Mouse (Mus musculus): ENCODE measurements around the gene Fam111a.
"Not testable (repeated sequence)": the region's sequence is repeated elsewhere in the genome, so short reads cannot be mapped to it uniquely, and the experiment has no call there.

Fam111a gene

DNA sequence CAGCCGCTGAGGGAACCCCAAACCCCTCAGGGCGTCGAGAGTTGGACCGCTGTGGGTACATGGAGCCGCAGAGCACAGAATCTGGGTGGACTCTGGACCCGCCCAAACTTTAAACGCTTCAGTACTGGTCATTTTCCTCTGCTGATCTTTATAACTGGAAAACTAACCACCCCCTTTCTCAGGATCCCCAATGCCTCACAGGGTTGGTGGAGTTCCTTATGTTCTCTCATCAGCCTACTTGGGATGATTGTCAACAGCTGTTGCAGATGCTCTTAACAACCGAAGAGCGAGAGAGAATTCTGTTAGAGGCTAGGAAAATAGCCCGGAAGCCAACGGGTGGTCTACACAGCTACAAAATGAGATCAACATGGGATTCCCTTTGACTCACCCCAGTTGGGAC lies at the start of gene Fam111a:
TSS of gene Fam111a (plus strand) at position 301 of the 400 bp plus-strand sequence.
- DNase-seq = not testable (repeated sequence)

DNA sequence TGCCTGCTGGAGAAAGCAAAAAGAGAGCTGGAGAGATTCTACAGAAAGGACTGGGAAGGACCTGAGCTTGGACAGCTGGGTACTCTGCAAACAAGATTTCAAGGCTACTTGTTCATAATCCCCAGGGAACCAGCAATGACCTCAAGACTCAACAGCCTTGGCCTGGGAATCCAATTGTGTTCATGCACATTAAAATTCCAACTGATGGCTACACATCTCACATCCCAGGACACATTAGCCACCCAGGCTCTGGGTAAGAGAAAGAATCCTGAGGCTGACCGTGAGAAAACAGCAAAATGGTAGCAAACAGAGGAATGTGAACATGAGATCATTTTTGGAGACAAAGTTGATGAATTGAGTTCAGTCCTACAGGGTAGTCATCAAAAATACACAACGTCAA lies 49.3 kb upstream of the Fam111a start:
- no peak for DNase-seq

DNA sequence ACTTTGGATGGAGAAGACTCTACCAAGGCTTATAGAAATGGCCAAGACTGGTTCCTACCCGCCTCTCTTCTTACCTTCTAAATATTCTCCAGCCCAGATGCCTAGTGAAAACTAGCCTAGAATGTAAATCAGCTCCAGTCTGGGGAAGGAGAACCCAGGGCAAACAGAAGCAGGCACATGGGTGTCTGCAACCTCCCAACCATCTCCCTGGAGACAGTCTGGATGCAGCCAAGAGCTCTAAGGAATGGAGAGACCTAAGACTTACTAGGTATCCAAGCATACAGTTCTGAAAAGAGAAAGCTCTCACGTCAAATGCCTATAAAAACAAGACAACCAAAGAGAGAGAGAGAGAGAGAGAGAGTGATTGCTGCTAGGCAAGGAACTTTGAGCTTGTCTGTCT lies 47.6 kb upstream of the Fam111a start:
- no peak for DNase-seq

DNA sequence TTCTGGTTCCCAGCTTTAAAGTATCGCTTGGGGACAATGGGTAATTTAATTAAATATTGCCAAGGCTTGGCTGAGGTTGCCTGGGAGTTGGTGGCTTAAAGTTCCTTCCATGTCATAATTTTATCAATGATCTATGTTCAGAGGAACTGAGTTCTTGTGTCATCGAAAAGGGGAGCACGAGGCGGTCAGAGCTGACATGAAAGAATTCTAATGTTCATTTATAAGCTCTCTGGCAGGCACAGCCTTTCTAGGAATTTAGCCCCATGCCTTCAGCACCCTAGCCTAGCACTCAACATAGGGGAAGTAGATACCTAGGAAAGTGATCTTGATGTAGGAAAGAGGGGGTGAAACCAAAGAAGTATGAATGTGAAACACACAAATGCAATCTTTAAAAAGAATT lies 47.2 kb upstream of the Fam111a start:
- no peak for DNase-seq

DNA sequence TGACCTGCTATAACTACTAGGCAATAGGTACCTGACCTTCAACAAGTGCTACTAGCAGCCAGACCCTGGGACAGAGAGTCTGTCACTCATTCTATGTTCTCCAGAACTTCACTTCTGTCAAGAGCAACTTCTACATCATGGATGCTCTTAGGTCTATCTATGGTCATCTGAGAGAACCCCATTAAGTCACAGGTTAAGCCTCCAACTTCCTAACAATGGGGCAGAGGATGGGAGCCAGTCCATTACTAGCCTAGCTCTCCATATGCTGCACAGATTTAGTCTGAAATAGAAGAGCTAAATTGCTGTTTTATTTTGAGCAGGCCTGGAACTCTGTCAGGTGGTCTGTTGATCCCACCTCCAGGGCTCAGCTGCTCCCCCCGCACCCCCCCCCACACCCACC lies 46.6 kb upstream of the Fam111a start:
- no peak for DNase-seq

- DNase-seq = no peak
Measured at GRCm38 (mm10) chr19:12499485-12499884, 46.1 kb upstream of the Fam111a start.

DNA sequence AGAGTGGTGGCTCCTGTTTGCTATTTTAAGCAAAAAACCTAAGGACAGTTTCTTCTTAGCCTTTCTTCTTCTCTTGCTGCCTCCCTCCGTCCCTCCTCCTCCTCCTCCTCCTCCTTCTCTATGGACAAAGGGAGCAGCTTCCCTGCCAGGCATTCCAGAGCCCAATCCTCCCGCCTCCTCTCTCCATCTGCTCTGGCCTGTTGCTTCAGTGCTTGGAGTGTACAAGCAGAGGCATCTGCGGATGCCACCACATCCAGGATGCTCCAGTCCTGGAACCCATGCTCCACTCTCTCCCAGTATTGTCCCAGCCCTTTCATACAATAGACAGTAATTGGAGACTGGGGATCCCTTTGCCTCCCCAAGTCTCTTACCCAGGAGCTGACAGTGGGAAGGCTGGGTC lies 45.4 kb upstream of the Fam111a start:
- DNase-seq = peak; percentile 67

- DNase-seq = peak; percentile 68
Measured at GRCm38 (mm10) chr19:12500881-12501311, 44.6 kb upstream of the Fam111a start.

- DNase-seq = peak; percentile 97
Measured at GRCm38 (mm10) chr19:12501370-12502347, 43.9 kb upstream of the Fam111a start, which contains the start of gene Dtx4. Gene Dtx4 (minus strand): TSS chr19:12501454.

DNA sequence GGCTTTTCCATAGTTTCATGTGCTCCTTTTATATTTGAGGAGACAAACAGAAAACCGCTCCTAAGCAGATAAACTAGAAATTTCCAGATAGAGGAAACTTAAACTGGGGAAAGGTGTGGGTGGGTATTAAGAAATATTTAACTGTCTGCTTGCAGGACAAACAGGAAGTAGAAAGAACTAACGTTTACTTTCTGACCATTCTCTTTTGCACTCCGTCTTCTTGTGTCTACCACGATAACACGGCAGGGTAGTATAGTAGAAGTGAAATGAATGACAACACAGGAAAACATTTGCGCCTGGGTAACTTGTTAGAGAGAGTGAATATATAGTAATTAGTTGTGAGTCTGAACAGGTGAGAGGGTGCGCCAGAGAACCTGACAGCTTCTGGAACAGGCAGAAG lies 42.8 kb upstream of the Fam111a start:
- no peak for DNase-seq

- DNase-seq = no peak
Measured at GRCm38 (mm10) chr19:12514621-12515020, 30.9 kb upstream of the Fam111a start.

- DNase-seq = peak; percentile 68
Measured at GRCm38 (mm10) chr19:12517671-12518540, 27.6 kb upstream of the Fam111a start.

GRCm38 (mm10) chr19:12518541-12518890 lies 27.0 kb upstream of the Fam111a start:
- no peak for DNase-seq

DNA sequence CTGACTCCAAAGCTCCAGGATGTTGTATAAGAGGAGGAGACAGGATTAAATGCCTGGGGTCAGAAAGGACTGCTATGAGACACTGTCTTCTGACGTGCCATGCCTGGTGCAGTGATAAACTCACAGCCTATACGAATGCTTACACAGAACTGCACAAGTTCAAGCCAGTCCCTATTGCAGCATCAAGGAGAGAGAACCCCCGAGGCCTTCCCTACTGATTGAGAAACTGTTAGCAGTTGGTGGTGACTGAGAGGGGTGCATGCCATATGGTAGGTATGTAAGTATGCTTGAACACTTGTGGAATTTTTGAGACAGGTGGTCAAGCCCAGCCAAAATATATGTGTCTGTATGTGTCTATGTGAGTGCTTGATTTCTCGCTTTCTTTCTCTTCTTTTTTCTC lies 22.2 kb upstream of the Fam111a start:
- DNase-seq = no peak

DNA sequence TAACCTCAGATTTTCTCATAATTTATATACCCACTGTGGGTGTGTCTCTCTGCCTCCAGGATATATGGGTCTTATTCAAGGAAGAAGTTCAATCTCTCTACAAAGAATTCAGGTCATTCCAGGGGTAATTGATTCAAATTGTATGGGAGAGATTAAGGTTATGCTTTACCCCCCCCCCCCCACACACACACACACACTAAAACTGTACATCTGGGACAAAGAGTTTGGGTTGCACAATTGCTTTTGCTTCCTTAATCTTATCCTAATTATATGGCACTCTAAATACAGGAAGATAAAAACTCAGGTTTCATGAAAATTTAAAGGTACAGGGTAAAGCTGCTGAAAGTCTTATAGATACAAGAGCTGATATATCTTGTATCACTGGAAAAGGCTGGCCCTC lies 8.4 kb upstream of the Fam111a start:
- no peak for DNase-seq

DNA sequence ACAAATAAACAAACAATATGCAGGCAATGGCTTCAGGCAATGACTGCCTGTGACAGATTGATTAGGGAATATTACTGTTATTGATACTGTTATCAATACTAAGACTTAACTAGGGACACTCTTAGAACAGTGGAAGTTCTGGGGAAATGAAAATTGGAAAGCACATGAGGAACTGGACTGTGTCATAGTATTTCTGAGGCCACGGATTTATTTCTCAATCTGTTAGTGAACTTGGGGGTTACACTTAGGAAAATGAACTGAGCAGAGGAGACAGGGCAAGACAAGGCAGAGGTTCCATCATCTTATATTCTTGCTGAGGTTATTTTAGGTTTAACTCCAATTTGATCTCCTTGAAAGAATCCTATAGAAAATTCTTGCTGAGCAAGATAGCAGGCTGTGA lies 5.6 kb upstream of the Fam111a start:
- DNase-seq = no peak

GRCm38 (mm10) chr19:12540727-12541126 lies 4.8 kb upstream of the Fam111a start:
- no peak for DNase-seq

- DNase-seq = no peak
Measured at GRCm38 (mm10) chr19:12541644-12542043, 3.9 kb upstream of the Fam111a start.

DNA sequence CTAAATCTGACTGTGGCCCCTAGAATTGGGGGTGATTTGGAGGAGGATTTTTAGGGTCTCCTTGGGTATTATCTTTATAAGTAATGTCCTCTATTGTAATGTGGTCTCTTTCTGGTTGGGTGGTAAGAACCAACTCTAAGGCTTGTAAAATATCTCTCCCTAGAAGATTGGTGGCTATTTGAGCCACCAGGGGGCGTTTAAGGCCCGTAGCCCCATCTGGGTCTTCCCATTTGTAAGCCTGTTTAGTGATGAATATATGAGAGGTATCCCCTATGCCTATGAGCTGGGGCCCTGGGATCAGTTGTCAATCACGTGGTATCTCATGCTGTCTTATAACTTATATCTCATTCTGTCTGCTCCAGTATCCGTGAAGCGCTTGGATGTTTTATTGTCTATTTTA lies 3.6 kb downstream of the Fam111a start:
- peak; percentile 68 for DNase-seq

DNA sequence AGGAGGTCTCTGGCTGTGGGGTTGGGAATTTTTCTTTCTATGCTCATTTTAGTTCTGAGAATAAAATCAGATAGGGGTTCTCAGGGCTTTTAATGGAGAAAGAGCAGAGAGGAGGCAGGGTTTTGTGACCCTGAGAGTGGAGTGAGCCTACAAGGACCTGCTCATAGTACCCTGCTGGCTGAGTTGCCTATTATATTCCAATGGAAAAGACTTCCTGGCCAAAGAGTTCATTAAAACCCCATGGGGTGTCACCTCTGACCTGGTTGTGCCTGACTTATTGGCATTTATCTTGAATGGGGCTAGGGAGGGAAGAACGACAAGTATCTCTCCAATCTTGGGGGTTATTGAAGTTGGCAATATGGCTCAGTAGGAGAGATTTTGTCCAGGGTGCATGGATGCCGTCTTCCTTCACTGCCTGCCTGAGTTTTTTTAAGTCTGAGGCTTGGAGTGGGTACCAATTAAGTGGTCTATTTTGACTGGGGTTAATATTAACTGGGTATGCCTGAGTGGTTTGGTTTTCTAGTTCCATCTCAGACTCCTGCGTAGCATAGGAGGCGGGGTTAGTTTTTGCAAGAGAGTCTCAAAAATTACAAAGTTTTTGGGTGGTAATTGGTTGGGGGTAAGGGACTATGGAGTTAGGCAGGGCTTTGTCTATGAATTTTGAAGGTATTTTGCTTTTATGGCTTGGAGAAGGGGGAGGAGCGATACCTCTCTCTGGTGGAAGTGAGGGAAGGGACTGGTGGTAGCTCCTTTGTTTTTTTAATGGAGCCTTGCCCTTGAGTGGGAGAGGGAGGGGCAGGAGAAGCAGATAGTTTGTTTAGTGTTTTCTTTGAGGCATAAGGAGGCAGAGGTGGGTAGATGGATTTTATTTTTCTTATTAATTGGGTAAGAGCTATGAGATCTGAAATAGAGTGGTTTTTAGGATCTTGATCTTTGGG lies 4.7 kb downstream of the Fam111a start:
- peak; percentile 20 for DNase-seq

GRCm38 (mm10) chr19:12556293-12556692 lies 10.8 kb downstream of the Fam111a start:
- DNase-seq = no peak

- no peak for DNase-seq
Measured at GRCm38 (mm10) chr19:12558219-12558618, 12.7 kb downstream of the Fam111a start.

Measured in kidney, postnatal 10 days (tissue).